Mouse (Mus musculus) liver, adult 2 months (tissue): ENCODE results near the gene Nfatc4.

Experiments used
- CTCF ChIP-seq: fragments of 200-500 bp; IDR thresholded peaks from 2 replicates; pipeline ENCODE4 v1.5.1; 2011; ENCODE audit warnings: low read depth, low read length, control low read depth
- POLR2A ChIP-seq: fragments of 200-500 bp; IDR thresholded peaks from 2 replicates; pipeline ENCODE4 v1.6.1; 2011; ENCODE audit warnings: low read length, control low read depth; ENCODE audit not compliant: insufficient read depth; ENCODE audit errors: extremely low read depth

DNA sequence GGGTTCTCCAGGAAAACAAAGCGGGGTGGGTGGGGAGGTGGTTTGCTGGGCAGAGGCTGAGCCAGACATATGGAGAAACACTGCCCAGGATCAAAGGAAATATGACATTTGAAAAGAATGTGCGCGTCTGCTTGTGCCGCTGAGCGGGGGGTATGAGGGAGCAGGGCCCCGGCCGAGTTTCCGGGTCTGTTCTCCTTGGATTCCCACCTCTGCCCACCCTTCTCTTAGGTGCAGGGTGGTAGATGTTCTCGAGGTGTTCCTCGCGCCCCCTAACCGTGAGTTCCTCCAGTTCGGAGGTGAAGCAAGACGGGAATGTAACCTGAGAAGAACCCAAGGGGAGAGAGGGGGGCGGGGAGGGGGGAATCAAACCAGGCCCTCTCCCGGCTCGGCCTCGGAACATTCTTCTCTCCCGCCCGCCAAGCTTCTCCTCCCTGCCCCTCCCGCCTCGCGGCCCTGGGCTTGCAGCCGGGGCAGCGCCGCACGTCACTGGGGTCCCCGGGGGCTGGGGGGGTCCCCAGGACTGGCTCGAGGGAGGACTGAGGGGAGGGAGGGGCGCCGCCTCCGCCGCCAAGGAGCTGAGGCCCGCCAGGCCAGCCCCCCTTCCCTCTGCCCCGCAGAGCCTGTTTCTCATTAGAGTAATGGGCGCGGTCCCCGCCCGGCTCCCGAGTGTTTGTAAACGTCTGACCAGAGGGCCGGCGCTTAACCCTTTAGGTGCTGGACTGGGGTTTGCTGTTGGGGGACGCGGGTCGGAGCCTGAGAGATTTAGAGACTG, at the start of gene Nfatc4:
- TF ChIP-seq CTCF (no peak), POLR2A (no peak)
